Mouse (Mus musculus) midbrain, embryonic 14.5 days (tissue): ENCODE results near the gene Megf11. TPM values are rescaled to one million over a fixed set of nuclear protein-coding genes. Genes with fewer than 3 reads are reported as not detected.

ENCODE experiments used
- ATAC-seq: fragments of 200-750 bp; cut with Nextera tagmentation; 2 replicates; pipeline ENCODE4 v1.8.0; 2017; ENCODE audit warnings: moderate number of reproducible peaks, moderate library complexity; ENCODE audit not compliant: low FRiP score, low TSS enrichment
- DNase-seq: peaks from one replicate; pipeline ENCODE4 v3.0.0-alpha.2; 2015
- H3K27ac ChIP-seq: fragments of 300-500 bp; sonication (generic); replicated peaks from 2 replicates; pipeline ENCODE4 v1.5.1; 2014; ENCODE audit warnings: mild to moderate bottlenecking, low read depth, low read length, moderate library complexity
- H3K27me3 ChIP-seq: fragments of 300-500 bp; sonication (generic); 2 replicates; pipeline ENCODE4 v1.6.1; 2014; ENCODE audit warnings: low read length, control low read depth, mixed read lengths; ENCODE audit not compliant: control insufficient read depth, insufficient read depth
- H3K36me3 ChIP-seq: fragments of 300-500 bp; sonication (generic); 2 replicates; pipeline ENCODE4 v1.6.1; 2014; ENCODE audit warnings: low read length, control low read depth; ENCODE audit not compliant: control insufficient read depth, insufficient read depth
- H3K4me1 ChIP-seq: fragments of 300-500 bp; sonication (generic); 2 replicates; pipeline ENCODE4 v1.6.1; 2014; ENCODE audit warnings: mild to moderate bottlenecking, antibody characterized with exemption, low read length, control low read depth; ENCODE audit not compliant: control insufficient read depth, insufficient read depth
- H3K4me2 ChIP-seq: fragments of 300-500 bp; sonication (generic); 2 replicates; pipeline ENCODE4 v1.6.1; 2014; ENCODE audit warnings: mild to moderate bottlenecking, low read length, moderate library complexity
- H3K4me3 ChIP-seq: fragments of 300-500 bp; sonication (generic); replicated peaks from 2 replicates; pipeline ENCODE4 v1.5.1; 2014; ENCODE audit warnings: low read depth, low read length
- H3K9ac ChIP-seq: fragments of 300-500 bp; sonication (generic); replicated peaks from 2 replicates; pipeline ENCODE4 v1.6.1; 2014; ENCODE audit warnings: mild to moderate bottlenecking, low read length, moderate library complexity
- H3K9me3 ChIP-seq: fragments of 300-500 bp; sonication (generic); 2 replicates; pipeline ENCODE4 v1.6.1; 2016; ENCODE audit warnings: low read length, control low read depth, mixed read lengths; ENCODE audit not compliant: control insufficient read depth
- WGBS: fragments of 180-500 bp; shearing (Covaris S2); extraction: QIAGEN DNeasy Blood & Tissue Kit; methylation state at CpG from one replicate; pipeline ENCODE4 v1.1.7; 2014; 5-methylcytosine and 5-hydroxymethylcytosine counted together
- microRNA-seq: library from miRNA; unstranded; fragments of <30 nt; microRNA quantifications from one replicate; pipeline ENCODE4, GENCODE M21; 2016
- polyA plus RNA-seq: library from polyadenylated mRNA; unstranded; fragments of >200 nt; fragmentation: Nextera tagmentation; extraction: Ambion mirVana; gene quantifications from 2 replicates; pipeline ENCODE4 v1.2.1, GENCODE M21; 2014

Gene Megf11
- polyA plus RNA-seq, 1 experiment from 2014 or later = 18.6 TPM

GRCm38 (mm10) chr9:64749314-64749713, 363.9 kb downstream of the Megf11 start:
- DNase-seq (no peak), ATAC-seq (no peak)
- WGBS = 88% methylated on average over 6 of the region's 6 CpGs
- Histone ChIP-seq H3K4me1 (no peaks in the 10 kb centered on the region), H3K36me3 (no peaks in the 10 kb centered on the region), H3K27me3 (no peaks in the 10 kb centered on the region), H3K9ac (no peak overlapping the region), H3K4me2 (no peak overlapping the region), H3K9me3 (no peaks in the 10 kb centered on the region), H3K4me3 (no peak overlapping the region), H3K27ac (no peak overlapping the region)

- Histone ChIP-seq H3K27ac (no peak overlapping the region), H3K4me2 (no peak overlapping the region), H3K36me3 (no peaks in the 10 kb centered on the region), H3K4me1 (no peaks in the 10 kb centered on the region), H3K9me3 (no peaks in the 10 kb centered on the region), H3K4me3 (no peak overlapping the region), H3K9ac (no peak overlapping the region), H3K27me3 (no peaks in the 10 kb centered on the region)
- WGBS = 88% methylated on average over 5 of the region's 5 CpGs
- no peak for DNase-seq
- no peak for ATAC-seq
Observed at GRCm38 (mm10) chr9:64752575-64752974, 367.1 kb downstream of the Megf11 start.

GRCm38 (mm10) chr9:64758052-64758451, 372.6 kb downstream of the Megf11 start:
- no peak overlapping the region for H3K27ac ChIP-seq
- ATAC-seq (no peak), DNase-seq (peak; percentile 56)
- WGBS = 38% methylated on average over 14 of the region's 14 CpGs
- H3K36me3 ChIP-seq = no peaks in the 10 kb centered on the region
- H3K9me3 ChIP-seq = no peaks in the 10 kb centered on the region
- H3K27me3 ChIP-seq = no peaks in the 10 kb centered on the region
- H3K4me1 ChIP-seq = no peaks in the 10 kb centered on the region
- no peak overlapping the region for H3K4me3 ChIP-seq
- no peak overlapping the region for H3K9ac ChIP-seq
- no peak overlapping the region for H3K4me2 ChIP-seq

Small RNA genes lying within 50 kb of the gene (microRNA-seq; reads per million reads assigned to microRNA genes)
- gene Gm47308 = not detected

Other genes starting within 250 kb of the Megf11 start
- gene Zwilch, start 212.5 kb upstream of the Megf11 start, polyA plus RNA-seq = 2.3 and 6.8 TPM in 2 replicates
- gene Rpl4, start 212.3 kb upstream of the Megf11 start, polyA plus RNA-seq = 640 and 695 TPM in 2 replicates
- gene Snapc5, start 206.4 kb upstream of the Megf11 start, polyA plus RNA-seq = 25.6 and 29.7 TPM in 2 replicates
- gene Uchl4, start 150.4 kb upstream of the Megf11 start, polyA plus RNA-seq = 2.9 and 3.0 TPM in 2 replicates
- 46.4 and 50.7 TPM in 2 replicates for gene Map2k1, start 132.0 kb upstream of the Megf11 start, polyA plus RNA-seq
- gene Tipin, start 104.0 kb upstream of the Megf11 start, polyA plus RNA-seq = 79.8 and 103 TPM in 2 replicates
- 17.1 and 23.9 TPM in 2 replicates for gene Dis3l, start 44.3 kb upstream of the Megf11 start, polyA plus RNA-seq